ENCODE assay signal across 21 mouse cellular contexts in the genomic region with DNA sequence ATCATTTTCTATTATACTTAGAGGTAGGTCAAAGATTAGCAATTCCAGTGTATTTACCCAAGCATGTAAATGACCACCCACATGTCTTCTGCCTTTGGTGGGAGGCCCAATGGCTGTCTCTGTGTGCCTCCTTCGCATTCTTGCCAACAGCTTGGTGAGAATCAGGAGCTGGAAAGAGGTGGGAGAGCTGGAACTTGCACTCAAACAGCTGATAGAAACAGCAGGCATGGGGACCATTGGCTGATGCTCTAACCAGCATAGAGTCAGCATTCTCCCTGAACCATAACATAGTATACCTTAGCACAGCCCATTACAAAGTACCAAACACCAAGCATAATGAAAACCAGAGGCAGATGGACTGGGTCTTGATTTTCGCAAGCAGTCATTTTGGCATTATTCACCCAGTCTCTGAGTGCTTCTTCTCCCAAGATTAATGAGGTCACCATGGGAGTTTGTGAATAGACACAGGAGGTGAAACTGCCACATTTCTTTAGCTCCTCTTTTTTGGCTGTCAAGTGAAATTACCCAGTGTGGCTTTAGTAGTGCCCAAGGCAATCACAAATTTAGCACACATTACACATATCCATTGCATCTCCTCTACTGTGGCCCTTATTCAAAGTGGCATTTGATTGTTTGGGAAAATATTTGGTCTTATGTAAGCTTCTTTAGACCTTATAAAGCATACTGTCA.
A peak's percentile ranks its signal among the peaks of the same experiment; 100 is the strongest.
DNase-seq lines count a peak whose midpoint lies in the region; ATAC-seq and TF ChIP-seq lines count a peak whose summit lies in the region.
"Had no signal": no experiment of that assay in that cellular context is flagged by ENCODE, and none has a peak within 500 bp of the region (broad histone marks: within the 10 kb centered on the region; RNA-seq: fewer than 3 reads in every experiment).

No protein-coding gene starts in this region.

- DNase-seq in forebrain, embryonic 14.5 days (ENCODE audit: low spot score), result peak; percentile 1
- peak; percentile 41 for DNase-seq in midbrain, postnatal 0 days (ENCODE audit: low spot score)
- DNase-seq in midbrain, embryonic 10.5 days (ENCODE audit: low spot score), result no peak
- peak; percentile 11 for DNase-seq in cerebellum, adult 9-10 months
- DNase-seq in mesoderm, embryonic 11.5 days (ENCODE audit: low read depth, low spot score), result peak; percentile 1
- DNase-seq in frontal cortex, adult 2 months (ENCODE audit: extremely low spot score in 1 of 2, low spot score in 1 of 2), result no peak
- no peak for DNase-seq in layer of hippocampus, adult 9-11 months
- DNase-seq: gastrocnemius, adult 2 months; heart, postnatal 14 days; liver, embryonic 13.5 days; lung, postnatal 4 days; thymus, postnatal 36 days had no signal

- H3K27me3 ChIP-seq in forebrain, embryonic 14.5 days (replicated peaks; ENCODE audit: control insufficient read depth, insufficient read depth, low read length), result no peaks in the 10 kb centered on the region
- H3K27me3 ChIP-seq in forebrain, embryonic 15.5 days, result no peaks in the 10 kb centered on the region
- no peaks in the 10 kb centered on the region for H3K27me3 ChIP-seq in midbrain, postnatal 0 days (ENCODE audit: insufficient read depth, low read length)
- H3K27me3 ChIP-seq in midbrain, embryonic 10.5 days (ENCODE audit: low read depth, poor library complexity, severe bottlenecking), result no peaks in the 10 kb centered on the region
- H3K27me3 ChIP-seq: embryonic facial prominence, embryonic 12.5 days; heart, embryonic 12.5 days; kidney, embryonic 15.5 days; limb, embryonic 13.5 days; liver, embryonic 13.5 days; lung, embryonic 15.5 days had no signal

- H3K4me1 ChIP-seq in forebrain, embryonic 14.5 days (ENCODE audit: control insufficient read depth, insufficient read depth, low read length), result no peaks in the 10 kb centered on the region
- no peaks in the 10 kb centered on the region for H3K4me1 ChIP-seq in forebrain, embryonic 15.5 days
- no peaks in the 10 kb centered on the region for H3K4me1 ChIP-seq in midbrain, postnatal 0 days (ENCODE audit: insufficient read depth, low read length)
- H3K4me1 ChIP-seq in midbrain, embryonic 10.5 days, result no peaks in the 10 kb centered on the region
- H3K4me1 ChIP-seq: embryonic facial prominence, embryonic 12.5 days; heart, embryonic 12.5 days; kidney, embryonic 15.5 days; limb, embryonic 13.5 days; liver, embryonic 13.5 days; lung, embryonic 15.5 days had no signal

- no peak overlapping the region for H3K9ac ChIP-seq in forebrain, embryonic 14.5 days (ENCODE audit: low read length)
- H3K9ac ChIP-seq in forebrain, embryonic 15.5 days (replicated peaks), result no peak overlapping the region
- no peak overlapping the region for H3K9ac ChIP-seq in midbrain, postnatal 0 days (replicated peaks; ENCODE audit: low read length, poor library complexity, severe bottlenecking)
- H3K9ac ChIP-seq: embryonic facial prominence, embryonic 12.5 days; heart, embryonic 12.5 days; hindbrain, embryonic 14.5 days; kidney, embryonic 15.5 days; limb, embryonic 13.5 days; liver, embryonic 13.5 days; lung, embryonic 15.5 days had no signal

- WGBS in forebrain, embryonic 14.5 days, result 67% methylated on average over 2 of the region's 2 CpGs
- 80% methylated on average over 2 of the region's 2 CpGs for WGBS in forebrain, embryonic 15.5 days
- WGBS in midbrain, postnatal 0 days, result 51% methylated on average over 2 of the region's 2 CpGs
- WGBS in midbrain, embryonic 10.5 days, result 88% methylated on average over 2 of the region's 2 CpGs

- H3K4me3 ChIP-seq in forebrain, embryonic 14.5 days (ENCODE audit: low read depth, low read length), result no peak overlapping the region
- no peak overlapping the region for H3K4me3 ChIP-seq in forebrain, embryonic 15.5 days
- H3K4me3 ChIP-seq in midbrain, postnatal 0 days (ENCODE audit: low read depth, low read length), result no peak overlapping the region
- H3K4me3 ChIP-seq in midbrain, embryonic 10.5 days, result no peak overlapping the region
- H3K4me3 ChIP-seq: embryonic facial prominence, embryonic 12.5 days; gastrocnemius, adult 2 months; heart, embryonic 12.5 days; kidney, embryonic 15.5 days; limb, embryonic 13.5 days; liver, embryonic 13.5 days; lung, embryonic 15.5 days had no signal

- H3K9me3 ChIP-seq in forebrain, embryonic 14.5 days (replicated peaks; ENCODE audit: control insufficient read depth, low read length), result no peaks in the 10 kb centered on the region
- no peaks in the 10 kb centered on the region for H3K9me3 ChIP-seq in forebrain, embryonic 15.5 days
- H3K9me3 ChIP-seq in midbrain, postnatal 0 days (ENCODE audit: low read length), result no peaks in the 10 kb centered on the region
- H3K9me3 ChIP-seq in midbrain, embryonic 10.5 days (replicated peaks), result no peaks in the 10 kb centered on the region
- H3K9me3 ChIP-seq: embryonic facial prominence, embryonic 12.5 days; heart, embryonic 12.5 days; kidney, embryonic 15.5 days; limb, embryonic 13.5 days; liver, embryonic 13.5 days; lung, embryonic 15.5 days had no signal

- no peak overlapping the region for H3K4me2 ChIP-seq in forebrain, embryonic 14.5 days (ENCODE audit: low read length)
- H3K4me2 ChIP-seq in forebrain, embryonic 15.5 days (replicated peaks), result no peak overlapping the region
- H3K4me2 ChIP-seq in midbrain, postnatal 0 days (ENCODE audit: low read depth, low read length, poor library complexity, severe bottlenecking), result no peak overlapping the region
- H3K4me2 ChIP-seq: embryonic facial prominence, embryonic 12.5 days; heart, embryonic 12.5 days; hindbrain, embryonic 14.5 days; kidney, embryonic 15.5 days; limb, embryonic 13.5 days; liver, embryonic 13.5 days; lung, embryonic 15.5 days; midbrain, embryonic 11.5 days had no signal

- no peak for ATAC-seq in forebrain, embryonic 14.5 days
- ATAC-seq in forebrain, embryonic 15.5 days (replicated peaks), result no peak
- no peak for ATAC-seq in midbrain, postnatal 0 days (ENCODE audit: low FRiP score)
- ATAC-seq: intestine, postnatal 0 days had no signal

- H3K27ac ChIP-seq in forebrain, embryonic 14.5 days (ENCODE audit: low read depth, low read length), result no peak overlapping the region
- H3K27ac ChIP-seq in forebrain, embryonic 15.5 days (replicated peaks), result no peak overlapping the region
- no peak overlapping the region for H3K27ac ChIP-seq in midbrain, postnatal 0 days (ENCODE audit: low read depth, low read length)
- no peak overlapping the region for H3K27ac ChIP-seq in midbrain, embryonic 10.5 days (replicated peaks)
- H3K27ac ChIP-seq: embryonic facial prominence, embryonic 12.5 days; gastrocnemius, adult 2 months; hindbrain, embryonic 14.5 days; kidney, embryonic 15.5 days; limb, embryonic 13.5 days; liver, embryonic 13.5 days; lung, embryonic 15.5 days had no signal

- TF ChIP-seq CTCF in midbrain, postnatal 0 days (IDR thresholded peaks at IDR 0.05), result no peak

- H3K36me3 ChIP-seq in forebrain, embryonic 14.5 days (ENCODE audit: control insufficient read depth, insufficient read depth, low read length), result no peaks in the 10 kb centered on the region
- H3K36me3 ChIP-seq in forebrain, embryonic 15.5 days, result no peaks in the 10 kb centered on the region
- H3K36me3 ChIP-seq in midbrain, postnatal 0 days (ENCODE audit: insufficient read depth, low read length), result no peaks in the 10 kb centered on the region
- no peaks in the 10 kb centered on the region for H3K36me3 ChIP-seq in midbrain, embryonic 10.5 days
- H3K36me3 ChIP-seq: embryonic facial prominence, embryonic 12.5 days; heart, embryonic 12.5 days; kidney, embryonic 15.5 days; limb, embryonic 13.5 days; liver, embryonic 13.5 days; lung, embryonic 15.5 days had no signal

Comparison
In these comparisons a context has a peak if more than half of its experiments do, and no peak if none do; other contexts are left out.
1. DNase-seq: peak in forebrain, embryonic 14.5 days (single experiment), midbrain, postnatal 0 days (single experiment), cerebellum, adult 9-10 months (single experiment) and mesoderm, embryonic 11.5 days (single experiment); none in midbrain, embryonic 10.5 days (single experiment), frontal cortex, adult 2 months (0 of 2) and layer of hippocampus, adult 9-11 months (single experiment).